Mouse (Mus musculus) hindbrain, embryonic 10.5 days (tissue): ENCODE measurements around the gene Dppa3. TPM values are rescaled to one million over a fixed set of nuclear protein-coding genes. Genes with fewer than 3 reads are reported as not detected.

ENCODE experiments used
- polyA plus RNA-seq: library from polyadenylated mRNA; unstranded; fragments of >200 nt; fragmentation: Nextera tagmentation; extraction: Ambion mirVana; gene quantifications from 2 replicates; pipeline ENCODE4 v1.2.1, GENCODE M21; 2016

Gene Dppa3
- polyA plus RNA-seq, 1 experiment from 2014 or later, result not detected

Other genes with a start within 250 kb of the Dppa3 start
- 36.6 and 44.2 TPM in 2 replicates for gene Rimklb, start 127.6 kb upstream of the Dppa3 start, polyA plus RNA-seq
- 0.40 and 1.1 TPM in 2 replicates for gene Mfap5, start 120.6 kb upstream of the Dppa3 start, polyA plus RNA-seq
- not detected in 2 replicates for gene Aicda, start 72.6 kb upstream of the Dppa3 start, polyA plus RNA-seq
- 1.1 and 2.1 TPM in 2 replicates for gene Apobec1, start 24.0 kb upstream of the Dppa3 start, polyA plus RNA-seq
- 0.24 TPM in 1 of 2 replicates, not detected in the other for gene Gdf3, start 16.3 kb upstream of the Dppa3 start, polyA plus RNA-seq
- 0.12 and 0.24 TPM in 2 replicates for gene Nanog, start 81.1 kb downstream of the Dppa3 start, polyA plus RNA-seq
- 38.5 and 57.1 TPM in 2 replicates for gene Slc2a3, start 175.2 kb downstream of the Dppa3 start, polyA plus RNA-seq
- 2.5 and 3.6 TPM in 2 replicates for gene Foxj2, start 193.5 kb downstream of the Dppa3 start, polyA plus RNA-seq
- 1.7 and 2.2 TPM in 2 replicates for gene C3ar1, start 229.8 kb downstream of the Dppa3 start, polyA plus RNA-seq
- 60.9 and 61.0 TPM in 2 replicates for gene Necap1, start 248.1 kb downstream of the Dppa3 start, polyA plus RNA-seq